Mouse (Mus musculus) natural killer cell, adult 2 months (primary cell): Measurements from ENCODE around the gene Lrit2.

Experiments used
- DNase-seq, 2 experiments: peaks; one replicate each; pipeline ENCODE4 v3.0.0; 2022; ENCODE audit warnings: low spot score in 2 of 2

Gene Lrit2

DNA sequence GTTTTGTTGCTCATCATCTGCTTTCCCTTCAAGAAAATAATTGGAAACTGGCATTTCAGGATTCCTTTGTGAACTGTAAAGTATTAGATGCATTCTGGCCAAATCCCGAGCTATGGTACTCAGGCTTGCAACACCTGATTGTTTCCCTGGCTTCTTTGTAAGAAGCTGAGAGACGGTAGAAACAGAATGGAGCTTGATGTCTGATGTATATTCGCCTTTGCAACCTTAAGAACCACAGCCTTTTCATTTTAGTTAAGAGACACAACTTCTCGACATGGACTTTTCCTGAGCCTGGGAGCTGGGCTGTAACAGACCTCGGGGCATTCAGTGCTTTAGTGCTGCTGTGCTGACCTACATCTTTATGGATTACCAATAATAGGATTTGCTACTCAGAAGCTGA lies at the start of gene Lrit2:
Gene Lrit2, plus strand, starts transcription at position 301 of the 400 bp plus-strand sequence.
- DNase-seq = no peak

DNA sequence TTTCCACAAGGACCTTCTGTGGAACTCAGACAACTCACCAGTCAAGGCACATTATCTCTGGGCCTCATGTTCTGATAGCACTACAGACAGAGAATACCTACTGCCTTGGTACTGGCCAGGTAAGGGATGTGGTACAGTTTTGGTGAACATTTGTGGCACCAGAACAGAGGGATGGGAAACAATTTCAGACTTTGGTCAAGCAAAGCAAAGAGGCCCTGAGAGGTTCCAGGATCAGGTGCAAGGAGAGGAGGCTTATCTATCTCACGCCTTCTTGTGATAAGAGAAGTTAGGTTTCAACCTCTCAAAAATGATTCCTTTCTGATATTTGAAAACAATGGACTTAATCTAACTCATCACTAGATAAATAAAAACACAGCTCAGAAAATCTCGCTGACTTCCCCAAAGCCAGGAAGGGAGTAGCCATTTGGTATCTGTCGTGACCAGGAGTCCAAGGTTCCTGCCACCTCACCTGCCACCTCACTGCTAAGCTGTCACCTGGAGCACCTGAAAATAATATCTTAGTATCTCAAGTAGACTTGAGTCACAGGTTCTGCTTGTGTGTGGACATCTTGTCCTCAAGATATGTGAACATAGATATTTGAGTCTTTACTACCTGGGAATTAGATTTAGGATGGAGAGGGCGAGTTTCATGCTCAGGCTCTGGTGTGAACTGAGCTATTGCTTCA lies 40.3 kb upstream of the Lrit2 start:
- no peak for DNase-seq

DNA sequence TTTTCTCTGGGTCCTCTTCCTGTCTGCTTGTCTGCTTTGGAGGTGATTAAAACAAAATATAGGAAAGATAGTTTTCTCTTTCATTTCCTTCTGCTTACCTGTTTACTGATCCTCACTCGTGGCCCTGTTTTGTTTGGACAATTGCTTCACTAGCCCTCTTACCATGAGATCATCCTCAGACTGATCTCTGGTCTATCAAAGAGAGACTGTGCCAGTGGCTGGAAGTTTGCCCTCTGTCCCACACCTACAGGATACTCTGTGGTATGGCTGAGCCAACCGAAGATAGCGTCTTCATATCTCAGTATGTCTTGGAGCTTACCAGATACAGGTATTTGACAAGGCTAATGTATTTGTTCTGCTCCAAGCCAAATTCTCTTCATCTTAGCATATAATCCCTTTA lies 39.8 kb upstream of the Lrit2 start:
- no peak for DNase-seq

DNA sequence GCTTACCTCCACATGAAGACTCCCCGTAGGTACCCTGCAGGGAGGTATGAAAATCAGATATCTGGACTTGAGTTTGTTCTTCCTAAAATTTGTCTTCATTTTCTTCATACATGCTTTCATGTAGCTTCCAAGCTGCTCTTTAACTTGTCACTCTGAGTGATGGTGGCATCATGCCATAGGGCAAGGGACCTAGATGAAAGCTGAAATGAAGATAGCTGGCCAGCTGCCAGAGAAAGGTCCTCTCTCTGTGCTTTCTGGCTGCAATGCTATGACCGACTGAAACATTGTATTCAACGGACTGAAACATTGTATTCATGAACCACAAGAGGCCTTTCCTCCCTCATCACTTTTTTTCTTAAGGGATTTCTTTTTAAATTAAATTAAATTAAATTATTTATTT lies 39.2 kb upstream of the Lrit2 start:
- no peak for DNase-seq

DNA sequence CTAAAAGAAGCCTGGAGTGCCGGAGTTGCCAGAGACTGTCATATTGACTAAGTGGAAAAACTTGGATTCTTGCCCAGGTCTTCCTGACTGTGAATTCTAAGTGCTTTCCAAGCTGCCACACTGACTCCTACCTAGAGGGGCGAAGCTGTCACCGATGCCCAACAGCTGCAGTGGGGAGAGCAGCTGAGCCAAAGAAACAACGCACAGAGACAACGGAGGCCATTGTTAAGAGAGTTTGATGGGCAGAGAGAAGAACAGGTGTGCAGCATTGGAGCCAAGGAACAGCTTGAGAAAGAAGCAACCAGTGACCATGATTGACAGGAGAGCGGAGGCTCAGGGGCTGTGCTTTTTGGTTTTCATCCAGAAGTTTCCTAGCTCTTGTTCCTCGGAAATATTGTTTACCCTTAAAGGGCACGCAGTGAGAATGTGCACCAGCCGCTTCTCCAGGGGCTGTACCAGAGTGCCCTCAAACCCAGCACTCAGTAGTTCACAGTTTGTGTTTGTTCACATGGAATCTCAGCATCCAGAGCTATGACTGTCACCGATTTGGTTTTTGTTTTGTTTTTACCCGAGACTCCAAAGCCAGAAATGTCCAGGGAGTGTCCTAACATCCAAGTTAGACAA lies 35.1 kb upstream of the Lrit2 start:
- DNase-seq = no peak

DNA sequence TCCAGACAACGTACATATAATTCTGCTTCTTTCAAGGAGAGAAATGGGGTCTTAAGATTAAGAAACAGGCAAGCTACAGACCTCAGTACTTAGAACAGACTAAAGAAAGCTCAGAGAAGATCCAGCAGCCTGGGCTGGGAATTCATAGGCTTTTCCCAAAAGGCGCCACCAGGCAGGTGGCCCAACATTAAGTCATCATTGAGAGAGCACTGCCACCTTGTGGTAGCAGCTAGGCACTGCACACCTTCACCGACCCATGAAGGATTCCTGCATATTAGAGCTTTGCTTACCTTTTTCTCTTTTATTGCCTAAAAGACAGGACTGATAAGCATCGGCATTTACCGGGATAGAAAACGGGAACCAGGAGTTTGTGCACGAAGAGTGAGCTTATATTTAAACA lies 34.5 kb upstream of the Lrit2 start:
- peak; percentile 10 to 46 for DNase-seq

DNA sequence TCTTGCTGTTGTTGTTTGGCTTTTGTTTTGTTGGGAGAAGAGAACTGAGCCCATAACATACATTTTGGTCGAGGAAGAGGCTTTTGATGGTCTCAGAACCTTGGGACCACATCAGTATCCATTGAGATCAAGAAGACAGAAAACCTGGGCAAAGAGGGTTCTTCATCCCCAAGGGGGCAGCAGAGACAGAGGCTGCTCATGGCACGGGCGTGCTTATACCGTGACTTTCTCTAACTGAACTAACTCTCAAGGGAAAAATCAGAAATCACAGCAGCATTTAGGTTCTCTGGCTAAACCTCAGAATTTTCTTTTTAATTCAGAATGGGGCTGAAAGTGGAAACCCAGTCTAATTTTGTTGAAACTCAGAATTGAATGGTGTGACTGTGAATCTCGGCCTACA lies 33.3 kb upstream of the Lrit2 start:
- DNase-seq = no peak

DNA sequence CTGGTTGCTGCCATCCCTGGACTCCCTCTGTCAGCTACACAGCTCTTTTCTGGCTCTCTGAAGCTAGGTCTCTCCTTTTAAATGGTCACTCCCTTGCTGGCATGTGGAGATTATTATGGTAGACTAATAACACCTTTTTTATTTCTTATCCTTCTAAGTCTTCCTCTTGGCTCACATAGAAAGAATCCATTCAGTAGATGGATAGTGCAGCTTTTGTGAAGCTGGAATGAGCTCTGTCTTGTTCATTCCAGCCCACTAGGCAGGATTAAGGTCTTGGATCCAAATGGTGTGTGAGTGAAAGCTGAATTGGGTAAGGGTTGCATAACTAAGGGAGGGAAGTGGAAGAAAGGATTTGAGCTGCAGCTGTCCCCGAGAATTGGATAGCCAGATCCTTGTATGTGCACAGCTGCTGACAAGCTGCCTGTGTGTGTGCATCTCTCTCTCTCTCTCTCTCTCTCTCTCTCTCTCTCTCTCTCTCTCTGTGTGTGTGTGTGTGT lies 18.8 kb upstream of the Lrit2 start, which contains the start of gene Rgr:
Gene Rgr, minus strand, starts transcription at position 51 of the 497 bp plus-strand sequence.
- no peak for DNase-seq

DNA sequence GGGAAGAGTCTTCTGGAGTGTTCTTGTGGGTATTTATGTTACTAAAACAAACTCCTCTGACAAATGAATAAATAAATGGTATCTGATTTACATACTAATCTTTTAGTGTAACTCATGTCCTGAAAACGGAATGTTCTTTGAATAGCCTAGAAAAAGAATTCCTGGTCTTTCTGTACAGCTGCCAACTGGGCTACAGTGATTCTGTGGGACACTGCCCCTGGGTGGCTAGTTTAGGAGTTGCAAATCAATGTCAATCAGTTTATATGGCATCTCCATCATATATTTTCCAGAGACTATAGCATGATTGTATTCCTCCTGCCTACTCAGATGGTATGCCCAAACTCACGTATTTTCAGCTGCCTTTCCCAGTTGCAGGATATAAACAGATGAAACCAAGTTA lies 2.9 kb upstream of the Lrit2 start:
- no peak for DNase-seq

DNA sequence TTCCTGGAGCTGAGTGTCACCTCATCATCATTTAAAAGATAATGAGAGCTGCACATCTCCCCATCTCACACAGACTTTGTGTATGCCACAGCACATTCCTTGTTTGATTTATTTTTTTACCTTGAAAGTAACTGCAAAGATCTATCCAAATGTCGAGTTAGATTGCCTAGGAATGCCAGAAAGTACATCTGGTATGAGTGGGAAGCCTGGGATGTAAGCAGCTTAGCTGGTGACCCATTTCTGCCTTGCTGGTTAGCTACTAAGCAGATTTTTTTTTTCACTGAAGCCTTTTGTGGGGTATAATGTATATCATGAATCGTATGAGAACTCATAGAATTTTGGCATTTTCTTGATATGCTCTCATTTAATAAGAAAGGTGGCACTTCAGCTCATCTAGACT lies 1.1 kb upstream of the Lrit2 start:
- no peak for DNase-seq

DNA sequence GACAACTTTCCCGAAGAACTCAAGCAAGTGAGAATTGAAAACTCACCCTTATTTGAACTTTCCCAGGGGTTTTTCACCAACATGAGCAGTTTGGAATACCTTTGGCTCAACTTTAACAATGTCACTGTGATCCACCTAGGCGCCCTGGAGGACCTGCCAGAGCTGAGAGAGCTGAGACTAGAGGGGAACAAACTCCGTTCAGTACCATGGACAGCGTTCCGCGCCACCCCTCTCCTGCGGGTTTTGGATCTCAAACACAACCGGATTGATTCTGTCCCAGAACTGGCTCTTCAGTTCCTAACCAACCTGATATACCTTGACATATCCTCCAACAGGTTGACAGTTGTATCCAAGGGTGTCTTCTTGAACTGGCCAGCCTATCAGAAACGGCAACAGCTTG lies 787 bp downstream of the Lrit2 start:
- no peak for DNase-seq

DNA sequence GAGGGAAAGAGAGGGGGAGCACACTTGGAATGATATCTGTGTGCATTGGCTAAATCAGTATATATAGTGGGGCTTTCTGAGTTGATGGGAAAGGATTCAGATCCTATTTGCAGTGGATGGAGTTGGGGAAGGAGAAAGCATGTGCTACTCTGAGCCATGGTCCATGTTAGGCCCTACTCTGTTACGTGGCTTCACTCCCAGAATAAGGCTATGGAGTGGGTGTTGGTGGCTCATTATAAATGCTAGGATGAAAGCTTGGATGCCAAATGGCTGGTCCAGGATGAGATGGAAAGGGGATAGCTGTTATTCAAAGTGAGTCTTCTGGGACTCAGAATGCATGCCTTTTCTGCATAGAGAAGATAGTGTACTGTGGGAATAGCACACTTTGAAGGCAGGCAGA lies 13.0 kb downstream of the Lrit2 start:
- DNase-seq = no peak

DNA sequence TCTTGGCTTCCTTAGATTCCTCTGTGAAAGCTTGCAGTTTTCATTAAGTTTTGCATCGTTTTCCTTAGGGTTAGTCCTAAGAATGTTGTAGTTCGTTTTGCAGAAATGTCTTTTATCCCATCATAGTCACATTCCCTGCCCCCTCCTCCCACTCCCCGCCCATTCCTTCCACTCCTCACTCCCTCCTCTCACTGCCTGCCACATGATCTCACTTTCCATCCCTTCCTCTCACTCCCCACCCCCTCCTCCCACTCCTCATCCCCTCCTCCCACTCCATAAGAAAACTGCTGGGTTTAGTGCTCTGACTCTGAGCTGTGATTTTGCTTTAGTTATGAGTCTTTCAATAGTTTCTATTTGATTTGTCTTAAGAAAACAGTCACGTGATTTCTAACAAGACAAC lies 16.0 kb downstream of the Lrit2 start:
- no peak for DNase-seq

DNA sequence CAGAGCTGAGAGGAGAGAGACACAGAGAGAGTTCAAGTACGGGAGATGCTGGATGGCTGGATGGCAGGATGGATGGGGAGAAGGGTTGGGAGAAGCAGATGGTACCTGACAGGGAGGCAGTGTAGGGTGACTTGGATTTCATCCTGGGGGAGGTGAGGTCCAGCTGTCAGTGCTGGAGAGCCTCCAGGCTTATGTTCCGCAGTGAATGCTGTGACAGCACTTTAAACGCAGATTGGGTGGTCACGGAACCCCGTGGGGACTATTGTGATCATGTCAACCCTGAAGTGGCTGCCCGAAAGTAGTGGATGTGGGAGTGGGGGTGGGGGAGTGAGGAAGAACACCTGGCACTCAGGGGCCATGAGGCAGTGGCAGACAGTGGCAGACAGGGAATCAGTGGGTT lies 26.7 kb downstream of the Lrit2 start:
- DNase-seq = no peak

DNA sequence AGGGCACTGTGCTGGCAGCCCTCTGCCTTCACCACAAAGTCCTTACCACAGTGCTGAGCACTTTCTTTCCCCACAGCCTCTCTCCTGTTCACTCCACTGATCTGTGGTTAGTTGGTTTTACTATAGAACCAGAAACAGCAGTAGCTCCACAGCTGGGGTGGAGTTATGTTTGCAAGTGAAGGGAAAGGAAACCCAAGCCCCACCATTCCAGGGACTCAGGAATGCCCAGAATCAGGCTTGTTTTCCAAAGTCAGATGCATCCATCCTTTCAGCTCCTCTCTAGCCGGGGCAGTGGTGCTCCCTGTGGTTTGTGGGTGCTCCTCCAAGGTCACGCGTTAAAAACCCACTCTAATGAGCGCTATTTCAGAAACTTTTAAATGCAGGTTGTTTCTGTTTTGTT lies 27.8 kb downstream of the Lrit2 start:
- no peak for DNase-seq

DNA sequence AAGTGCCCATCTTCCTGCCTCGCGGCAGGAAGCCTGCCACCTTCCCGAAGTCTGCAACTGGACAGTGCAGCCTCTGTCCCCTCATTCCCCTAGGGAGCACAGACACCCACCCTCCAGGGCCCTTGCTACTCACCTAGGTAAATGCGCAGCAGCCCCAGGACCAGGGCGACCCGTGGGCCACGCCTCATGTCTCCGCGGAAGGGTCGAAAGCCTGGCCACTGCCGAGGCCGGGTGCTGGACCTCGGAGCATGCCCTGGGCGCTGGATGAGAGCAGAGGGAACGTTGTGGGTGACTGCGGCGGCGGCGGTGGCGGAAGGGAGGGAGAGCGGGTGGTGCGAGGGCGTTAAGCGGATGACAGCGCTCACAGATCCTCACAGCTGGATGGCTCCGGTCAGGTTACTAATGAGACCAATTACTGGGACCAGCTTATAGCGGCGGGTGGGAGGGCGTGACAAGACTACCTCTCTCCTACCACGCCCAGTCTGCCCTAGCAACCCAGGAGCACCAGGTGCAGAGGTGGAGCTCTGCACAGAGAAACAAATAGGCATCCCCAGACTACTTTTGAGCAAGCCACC lies 30.3 kb downstream of the Lrit2 start, which contains the start of gene Cdhr1:
Gene Cdhr1, minus strand, starts transcription at position 392 of the 575 bp plus-strand sequence.
- DNase-seq = no peak

DNA sequence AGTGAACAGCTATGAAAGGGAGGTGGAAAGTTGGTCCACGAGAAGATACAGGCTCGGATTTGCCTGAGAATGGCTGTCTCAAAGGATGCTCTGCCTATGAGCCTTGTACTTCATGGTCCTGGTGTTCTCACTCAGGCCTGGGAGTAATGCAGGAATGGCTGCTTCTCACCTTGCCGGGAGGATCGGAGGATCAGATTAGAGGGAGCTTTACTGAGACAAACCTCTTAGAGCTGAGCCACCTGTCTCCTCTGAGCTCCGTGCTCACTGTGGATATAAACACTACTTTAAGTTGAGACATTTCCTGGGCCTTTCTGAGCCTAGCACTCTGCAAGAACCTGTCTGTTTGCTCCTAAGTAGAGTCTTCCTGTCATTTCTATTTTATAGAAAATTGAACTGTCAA lies 33.8 kb downstream of the Lrit2 start:
- no peak for DNase-seq

DNA sequence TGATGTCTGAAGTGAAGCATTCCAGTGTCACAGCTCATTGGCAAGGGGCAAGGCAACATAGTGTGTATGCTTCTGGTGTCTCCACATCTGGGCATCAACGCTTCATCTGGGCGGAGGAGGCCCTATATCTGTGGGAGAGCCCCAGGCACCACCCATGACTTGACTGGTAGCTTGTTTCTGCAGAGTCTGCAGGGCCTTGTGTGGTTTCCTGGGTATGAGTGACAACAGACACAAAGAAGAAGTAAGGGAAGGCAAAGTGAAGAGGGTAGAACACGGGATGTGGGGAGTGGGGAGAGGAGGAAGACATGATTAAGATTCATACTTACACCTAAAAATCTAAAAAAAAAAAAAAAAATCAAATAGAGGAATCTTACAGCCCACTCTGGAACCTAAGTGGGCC lies 34.8 kb downstream of the Lrit2 start:
- no peak for DNase-seq

DNA sequence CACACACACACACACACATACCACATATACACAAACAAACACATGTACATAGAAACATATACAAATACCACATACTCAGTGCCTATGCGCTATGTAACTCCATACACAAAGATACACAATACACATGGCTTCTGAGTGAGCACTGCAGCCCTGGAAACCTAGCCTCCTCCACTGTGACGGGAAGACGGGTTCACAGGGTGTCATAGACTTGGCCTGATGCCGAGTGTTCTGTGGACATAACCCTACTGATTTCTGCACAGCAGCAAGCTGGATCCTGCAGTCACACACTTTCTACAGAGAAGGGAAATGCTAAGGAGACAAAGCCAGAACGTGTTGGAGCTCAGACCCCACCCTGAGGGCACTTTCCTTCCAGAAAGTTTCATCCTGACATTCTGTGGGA lies 37.0 kb downstream of the Lrit2 start:
- no peak for DNase-seq

DNA sequence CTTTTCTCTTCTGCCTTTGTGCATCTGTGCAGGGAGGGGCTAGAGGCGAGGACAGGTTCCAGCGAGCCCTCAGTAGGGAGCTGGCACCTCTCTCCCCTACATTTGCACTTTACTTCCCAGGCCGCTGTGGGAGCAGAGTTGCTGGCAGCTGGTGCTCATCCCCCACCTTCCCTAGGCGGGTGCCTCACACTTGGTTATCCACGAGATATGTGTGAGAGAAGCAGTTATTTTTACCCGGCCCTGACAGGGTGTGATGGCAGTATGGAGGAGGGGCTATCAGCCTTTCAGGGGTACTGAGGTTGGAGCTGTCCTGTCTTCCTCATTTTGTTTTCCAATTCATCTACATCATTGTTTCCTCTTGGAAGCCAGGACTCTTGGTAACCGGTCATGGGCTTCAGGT lies 38.1 kb downstream of the Lrit2 start:
- DNase-seq = no peak

DNA sequence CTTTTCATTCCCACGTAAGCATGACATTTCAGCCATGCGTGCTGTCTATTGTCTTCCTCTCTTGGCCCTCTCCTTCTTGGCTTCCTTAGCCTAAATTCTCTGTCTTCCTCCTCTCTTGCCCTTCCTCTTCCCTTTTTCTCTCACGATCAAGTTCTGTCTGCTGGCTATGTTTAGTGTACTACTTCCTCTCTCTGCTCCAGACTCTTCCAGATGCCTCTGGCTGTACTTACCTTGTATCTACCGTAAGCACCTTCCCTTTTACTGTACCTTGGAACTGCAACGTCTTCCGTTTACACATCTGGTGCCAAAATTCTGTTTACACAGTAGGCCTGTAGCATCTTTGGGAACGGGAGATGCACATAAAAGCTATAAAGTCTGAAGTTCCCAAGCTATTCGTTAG lies 41.7 kb downstream of the Lrit2 start:
- no peak for DNase-seq

DNA sequence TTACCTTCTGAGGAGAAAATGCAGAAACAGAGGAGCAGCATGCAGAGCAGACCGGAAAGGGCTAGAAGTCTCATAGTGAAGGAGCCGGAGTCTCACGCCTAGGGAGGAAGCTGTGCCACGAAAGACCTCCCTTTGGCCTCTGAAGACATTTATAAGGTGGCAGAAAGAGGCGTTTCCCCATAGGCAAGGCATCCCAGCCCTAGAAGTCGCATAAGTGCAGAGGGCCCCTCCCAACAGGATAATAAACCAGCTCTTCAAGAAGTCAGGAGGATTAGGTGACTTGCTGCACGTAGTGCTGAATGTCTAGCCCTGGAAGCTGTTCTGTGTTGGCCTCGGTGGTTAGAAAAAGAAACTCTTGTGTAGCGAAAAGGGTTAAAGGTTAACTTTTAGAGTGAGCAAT lies 42.2 kb downstream of the Lrit2 start:
- DNase-seq = no peak

DNA sequence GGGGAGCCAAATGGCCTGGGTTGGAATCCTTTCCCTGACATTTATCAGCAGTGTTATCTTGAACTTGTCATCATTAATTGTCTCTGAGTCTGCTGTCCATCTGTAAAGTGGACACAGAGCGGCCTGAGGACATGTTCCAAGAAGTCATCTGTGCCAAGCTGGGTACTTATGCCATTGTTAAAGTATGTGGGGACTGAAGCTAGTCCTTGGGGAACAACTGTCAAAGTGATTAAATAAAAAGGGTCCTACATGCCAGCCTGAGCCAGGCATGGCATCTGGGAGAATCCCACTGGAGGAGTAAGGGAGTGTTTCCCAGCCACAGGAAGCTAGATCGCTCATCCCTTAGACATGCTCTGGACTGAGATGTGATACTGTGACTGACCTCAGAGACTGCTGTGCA lies 42.7 kb downstream of the Lrit2 start:
- no peak for DNase-seq
